Mouse (Mus musculus) intestine, postnatal 0 days (tissue): Measurements from ENCODE around the gene Dnm1. TPM values are rescaled to one million over a fixed set of nuclear protein-coding genes. Genes with fewer than 3 reads are reported as not detected.

Source experiments
- ATAC-seq: fragments of 200-750 bp; cut with Nextera tagmentation; 2 replicates; pipeline ENCODE4 v1.8.0; 2017; ENCODE audit warnings: mild to moderate bottlenecking, moderate TSS enrichment, moderate library complexity
- H3K27ac ChIP-seq: fragments of 300-500 bp; sonication (generic); 2 replicates; pipeline ENCODE4 v1.5.1; 2014; ENCODE audit warnings: mild to moderate bottlenecking, low read depth, low read length, moderate library complexity
- H3K27me3 ChIP-seq: fragments of 300-500 bp; sonication (generic); replicated peaks from 2 replicates; pipeline ENCODE4 v1.6.1; 2014; ENCODE audit warnings: low read length, mixed read lengths; ENCODE audit not compliant: control insufficient read depth, insufficient read depth
- H3K36me3 ChIP-seq: fragments of 300-500 bp; sonication (generic); 2 replicates; pipeline ENCODE4 v1.6.1; 2014; ENCODE audit warnings: mild to moderate bottlenecking, moderate library complexity; ENCODE audit not compliant: control insufficient read depth, insufficient read depth
- H3K4me1 ChIP-seq: fragments of 300-500 bp; sonication (generic); replicated peaks from 2 replicates; pipeline ENCODE4 v1.6.1; 2014; ENCODE audit warnings: antibody characterized with exemption, low read length, mixed read lengths; ENCODE audit not compliant: control insufficient read depth, insufficient read depth
- H3K4me2 ChIP-seq: fragments of 300-500 bp; sonication (generic); replicated peaks from 2 replicates; pipeline ENCODE4 v1.6.1; 2014; ENCODE audit warnings: low read depth, mild to moderate bottlenecking, moderate library complexity
- H3K4me3 ChIP-seq: fragments of 300-500 bp; sonication (generic); 2 replicates; pipeline ENCODE4 v1.5.1; 2014; ENCODE audit warnings: low read depth, low read length
- H3K9ac ChIP-seq: fragments of 300-500 bp; sonication (generic); 2 replicates; pipeline ENCODE4 v1.6.1; 2014; ENCODE audit warnings: mild to moderate bottlenecking, low read depth, low read length
- H3K9me3 ChIP-seq: fragments of 300-500 bp; sonication (generic); 2 replicates; pipeline ENCODE4 v1.6.1; 2016; ENCODE audit warnings: mixed run types; ENCODE audit not compliant: control insufficient read depth
- CTCF ChIP-seq: sonication (generic); IDR thresholded peaks from 2 replicates; pipeline ENCODE4 v1.5.1; 2016; ENCODE audit warnings: low read depth, mild to moderate bottlenecking, control low read depth, antibody characterized with exemption, moderate library complexity
- WGBS: fragments of 180-500 bp; shearing (Covaris S2); extraction: QIAGEN DNeasy Blood & Tissue Kit; methylation state at CpG from one replicate; pipeline ENCODE4 v1.1.7; 2014; 5-methylcytosine and 5-hydroxymethylcytosine counted together
- polyA plus RNA-seq: library from polyadenylated mRNA; unstranded; fragments of >200 nt; fragmentation: Nextera tagmentation; extraction: Ambion mirVana; gene quantifications from 2 replicates; pipeline ENCODE4 v1.2.1, GENCODE M21; 2015

Dnm1 gene
- polyA plus RNA-seq, 1 experiment from 2014 or later: 23.5 TPM

GRCm38 (mm10) chr2:32390871-32391270, 37.7 kb upstream of the Dnm1 start:
- no peaks in the 10 kb centered on the region for H3K27me3 ChIP-seq
- 0 out of 2 replicates have a peak, but pooled peaks cover 3% of the 10 kb centered on the region for H3K4me1 ChIP-seq
- no peak overlapping the region for H3K4me3 ChIP-seq
- TF ChIP-seq CTCF: no peak
- 57% methylated on average over 8 of the region's 8 CpGs for whole genome bisulfite sequencing
- no peak overlapping the region for H3K9ac ChIP-seq
- H3K36me3 ChIP-seq: no peaks in the 10 kb centered on the region
- no peaks in the 10 kb centered on the region for H3K9me3 ChIP-seq
- H3K4me2 ChIP-seq: no peak overlapping the region
- H3K27ac ChIP-seq: no peak overlapping the region
- no peak for ATAC-seq

GRCm38 (mm10) chr2:32389157-32389556, 36.0 kb upstream of the Dnm1 start:
- no peak overlapping the region for H3K4me3 ChIP-seq
- H3K4me1 ChIP-seq: no peaks in the 10 kb centered on the region
- WGBS: 83% methylated on average over 2 of the region's 2 CpGs
- H3K27me3 ChIP-seq: no peaks in the 10 kb centered on the region
- H3K9me3 ChIP-seq: no peaks in the 10 kb centered on the region
- no peak for ATAC-seq
- H3K27ac ChIP-seq: no peak overlapping the region
- H3K36me3 ChIP-seq: no peaks in the 10 kb centered on the region
- no peak overlapping the region for H3K4me2 ChIP-seq
- no peak for TF ChIP-seq CTCF
- no peak overlapping the region for H3K9ac ChIP-seq

- Histone ChIP-seq H3K4me3 (no peak within 1 kb of the TSS), H3K4me1 (no peaks in the 10 kb centered on the region), H3K4me2 (no peak within 1 kb of the TSS), H3K9ac (no peak within 1 kb of the TSS), H3K27me3 (no peaks in the 10 kb centered on the region), H3K36me3 (no peaks in the 10 kb centered on the region), H3K9me3 (no peaks in the 10 kb centered on the region), H3K27ac (no peak within 1 kb of the TSS)
- 60% methylated on average over 5 of the region's 5 CpGs for WGBS
- TF ChIP-seq CTCF: no peak
- no peak for ATAC-seq
Observed at GRCm38 (mm10) chr2:32387706-32388490, 34.8 kb upstream of the Dnm1 start, which contains the start of gene Lcn2. TSS of gene Lcn2 (minus strand) at chr2:32388252.

GRCm38 (mm10) chr2:32382689-32383088, 29.6 kb upstream of the Dnm1 start:
- H3K4me1 ChIP-seq: 0 out of 2 replicates have a peak, but pooled peaks cover 4% of the 10 kb centered on the region
- no peak for TF ChIP-seq CTCF
- H3K36me3 ChIP-seq: peaks cover 16% of the 10 kb centered on the region
- H3K27ac ChIP-seq: no peak overlapping the region
- no peak for ATAC-seq
- no peak overlapping the region for H3K4me3 ChIP-seq
- 78% methylated on average over 2 of the region's 2 CpGs for WGBS
- H3K9ac ChIP-seq: no peak overlapping the region
- peak overlapping the region; percentile 82; the same call in 1 of the 2 replicates for H3K4me2 ChIP-seq
- no peaks in the 10 kb centered on the region for H3K9me3 ChIP-seq
- no peaks in the 10 kb centered on the region for H3K27me3 ChIP-seq

- H3K27me3 ChIP-seq: no peaks in the 10 kb centered on the region
- ATAC-seq: peak; percentile 92
- peaks cover 25% of the 10 kb centered on the region for H3K36me3 ChIP-seq
- WGBS: under 1% methylated on average over 47 of the region's 47 CpGs
- H3K4me3 ChIP-seq: peak within 1 kb of the TSS; percentile 47
- H3K4me2 ChIP-seq: peak within 1 kb of the TSS; percentile 82
- no peaks in the 10 kb centered on the region for H3K9me3 ChIP-seq
- H3K4me1 ChIP-seq: 0 out of 2 replicates have a peak, but pooled peaks cover 4% of the 10 kb centered on the region
- H3K9ac ChIP-seq: peak within 1 kb of the TSS; percentile 43
- 0 out of 2 replicates have a peak within 1 kb of the TSS, but pooled peaks have one; percentile 46 for H3K27ac ChIP-seq
- TF ChIP-seq CTCF: no peak
Observed at GRCm38 (mm10) chr2:32381775-32382223, 28.7 kb upstream of the Dnm1 start, which contains the start of gene 1110008P14Rik. TSS of gene 1110008P14Rik (minus strand) at chr2:32381938.

DNA sequence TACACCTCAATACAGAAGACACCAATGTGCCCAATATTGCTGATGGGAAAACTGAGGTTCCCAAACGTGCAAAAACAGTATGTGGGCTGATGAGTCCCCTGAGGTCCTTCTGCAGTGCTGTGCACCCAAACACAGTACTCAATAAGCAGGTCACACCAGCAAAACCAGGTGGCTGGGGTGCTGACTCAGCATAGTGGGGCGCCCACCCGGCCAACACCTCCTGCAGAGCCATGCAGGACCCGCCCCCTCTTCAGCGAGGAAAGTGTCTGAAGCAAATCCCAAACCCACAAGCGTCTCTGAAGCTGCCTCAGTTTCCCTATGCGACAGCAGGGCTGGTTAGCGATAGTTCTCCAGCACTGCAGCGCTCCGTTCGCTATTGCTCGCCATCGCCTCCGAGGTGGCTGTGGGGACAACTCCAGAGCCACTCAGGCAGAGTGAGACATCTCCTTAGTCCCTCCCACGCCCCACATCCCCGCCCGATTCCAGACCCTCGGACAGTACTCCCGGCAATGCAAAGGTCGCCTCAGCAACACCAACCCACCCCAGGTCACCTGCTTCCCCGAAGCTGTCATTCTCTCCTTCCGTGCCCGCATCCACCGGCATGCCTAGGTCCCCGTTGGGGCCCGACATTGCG, 28.1 kb upstream of the Dnm1 start:
- Histone ChIP-seq H3K9me3 (no peaks in the 10 kb centered on the region), H3K4me2 (peak overlapping the region; percentile 82), H3K4me3 (peak overlapping the region; percentile 47), H3K27ac (0 out of 2 replicates have a peak overlapping the region, but pooled peaks have one; percentile 46), H3K9ac (peak overlapping the region; percentile 38), H3K27me3 (no peaks in the 10 kb centered on the region), H3K4me1 (0 out of 2 replicates have a peak, but pooled peaks cover 4% of the 10 kb centered on the region), H3K36me3 (peaks cover 30% of the 10 kb centered on the region)
- ATAC-seq: peak; percentile 23
- WGBS: 1% methylated on average over 27 of the region's 27 CpGs
- no peak for TF ChIP-seq CTCF
